Mouse (Mus musculus) lung, adult 2 months (tissue): Measurements from ENCODE around the gene Ly6g6c.

Experiments
- CTCF ChIP-seq: fragments of 200-500 bp; IDR thresholded peaks from 2 replicates; pipeline ENCODE4 v1.5.1; 2011; ENCODE audit warnings: mild to moderate bottlenecking, low read length, control low read depth; ENCODE audit not compliant: insufficient read depth
- POLR2A ChIP-seq: fragments of 200-500 bp; IDR thresholded peaks from 2 replicates; pipeline ENCODE4 v1.6.1; 2011; ENCODE audit warnings: low read depth, mild to moderate bottlenecking, control low read depth, low read length, borderline replicate concordance; ENCODE audit errors: extremely low read depth

DNA sequence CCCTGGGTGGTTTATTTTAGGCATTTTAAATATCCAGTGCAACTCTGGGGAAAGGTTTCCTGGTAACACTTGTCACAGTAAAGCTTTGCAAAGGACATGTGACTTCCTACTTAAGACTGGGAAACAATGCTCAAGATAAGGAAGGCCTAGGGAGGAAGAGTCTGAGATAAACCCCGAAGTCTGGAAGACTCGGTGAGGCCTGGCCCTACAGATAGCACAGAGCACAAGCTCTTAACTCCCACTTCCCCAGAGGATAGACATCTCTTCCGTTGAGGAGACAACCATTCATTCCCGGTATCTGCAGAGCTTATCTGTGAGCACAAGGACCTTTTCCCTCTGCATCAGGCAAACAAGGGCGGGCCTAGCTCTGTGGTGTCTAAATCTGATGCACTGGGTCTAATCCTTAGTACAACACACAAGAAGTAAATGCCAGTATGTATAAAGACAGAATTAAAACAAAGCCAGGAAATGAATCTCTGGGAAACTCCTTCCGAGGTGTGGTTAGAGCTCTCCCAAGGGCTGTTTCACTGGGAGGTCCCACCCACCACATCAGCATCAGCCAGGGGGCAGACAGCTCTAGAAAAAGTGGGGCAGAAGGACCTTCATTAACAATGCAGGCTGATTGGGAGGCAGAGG lies 43.2 kb upstream of the Ly6g6c start:
- TF ChIP-seq CTCF: peak; percentile 11; the same call in 1 of the 2 replicates
- no peak for TF ChIP-seq POLR2A
